Mouse (Mus musculus) spleen, postnatal 36 days (tissue): Measurements from ENCODE around the gene Tcf7l1.
A peak's percentile ranks its signal among the peaks of the same experiment; 100 is the strongest.

Experiments used
- DNase-seq, 2 experiments: peaks; one replicate each; pipeline ENCODE4 v3.0.0; 2022; ENCODE audit warnings: low spot score in 2 of 2, mixed read lengths in 1 of 2

Tcf7l1 gene

GRCm38 (mm10) chr6:72745781-72746180 is 43.3 kb downstream of the Tcf7l1 start:
- no peak for DNase-seq

GRCm38 (mm10) chr6:72744144-72744800 is 44.8 kb downstream of the Tcf7l1 start:
- no peak for DNase-seq

- DNase-seq = no peak
Observed at GRCm38 (mm10) chr6:72743624-72744041, 45.4 kb downstream of the Tcf7l1 start.

- DNase-seq = no peak
Observed at GRCm38 (mm10) chr6:72742331-72742730, 46.7 kb downstream of the Tcf7l1 start.

- DNase-seq = peak in 1 of 2 experiments; percentile 7
Observed at GRCm38 (mm10) chr6:72740596-72741421, 48.2 kb downstream of the Tcf7l1 start.

- DNase-seq = no peak
Observed at GRCm38 (mm10) chr6:72736872-72737271, 52.2 kb downstream of the Tcf7l1 start.

GRCm38 (mm10) chr6:72735206-72735605 is 53.8 kb downstream of the Tcf7l1 start:
- DNase-seq = peak; percentile 11 to 32

- DNase-seq = no peak
Observed at GRCm38 (mm10) chr6:72733375-72733774, 55.7 kb downstream of the Tcf7l1 start.

GRCm38 (mm10) chr6:72732109-72732508 is 56.9 kb downstream of the Tcf7l1 start:
- no peak for DNase-seq

GRCm38 (mm10) chr6:72730560-72730849 is 58.5 kb downstream of the Tcf7l1 start:
- no peak for DNase-seq

GRCm38 (mm10) chr6:72729831-72730559 is 59.1 kb downstream of the Tcf7l1 start:
- DNase-seq = no peak

- no peak for DNase-seq
Observed at GRCm38 (mm10) chr6:72727826-72728225, 61.2 kb downstream of the Tcf7l1 start.

GRCm38 (mm10) chr6:72724494-72725180 is 64.4 kb downstream of the Tcf7l1 start:
- DNase-seq = no peak

- no peak for DNase-seq
Observed at GRCm38 (mm10) chr6:72723731-72724385, 65.2 kb downstream of the Tcf7l1 start.

- DNase-seq = no peak
Observed at GRCm38 (mm10) chr6:72723143-72723542, 65.9 kb downstream of the Tcf7l1 start.

GRCm38 (mm10) chr6:72720852-72721251 is 68.2 kb downstream of the Tcf7l1 start:
- DNase-seq = no peak

- DNase-seq = no peak
Observed at GRCm38 (mm10) chr6:72714726-72715125, 74.3 kb downstream of the Tcf7l1 start.

- no peak for DNase-seq
Observed at GRCm38 (mm10) chr6:72714250-72714649, 74.8 kb downstream of the Tcf7l1 start.

- no peak for DNase-seq
Observed at GRCm38 (mm10) chr6:72711508-72712081, 77.5 kb downstream of the Tcf7l1 start.

GRCm38 (mm10) chr6:72710897-72711507 is 78.1 kb downstream of the Tcf7l1 start:
- DNase-seq = no peak
